Mouse (Mus musculus): ENCODE results near the gene Ckap2l.

Gene Ckap2l

GRCm38 (mm10) chr2:129296671-129297588 is at the start of gene Ckap2l:
Ckap2l (minus strand) TSS chr2:129297212.
- in situ Hi-C loops (cut with MseI, MboI): loop anchor here in 1 of 2 experiments (10.0 kb wide), 1 partner anchor 128 kb away; no protein-coding TSS in a partner anchor

GRCm38 (mm10) chr2:129338138-129338621 is 41.2 kb upstream of the Ckap2l start:
- in situ Hi-C loops (cut with MseI, MboI): no loop called here

GRCm38 (mm10) chr2:129333471-129333870 is 36.5 kb upstream of the Ckap2l start:
- in situ Hi-C loops (cut with MseI, MboI): no loop called here

GRCm38 (mm10) chr2:129330540-129330939 is 33.5 kb upstream of the Ckap2l start:
- in situ Hi-C loops (cut with MseI, MboI): no loop called here

GRCm38 (mm10) chr2:129330024-129330423 is 33.0 kb upstream of the Ckap2l start:
- in situ Hi-C loops (cut with MseI, MboI): no loop called here

GRCm38 (mm10) chr2:129328238-129328637 is 31.2 kb upstream of the Ckap2l start:
- in situ Hi-C loops (cut with MseI, MboI): no loop called here

- in situ Hi-C loops (cut with MseI, MboI): no loop called here
Observed at GRCm38 (mm10) chr2:129324216-129324615, 27.2 kb upstream of the Ckap2l start.

GRCm38 (mm10) chr2:129322117-129322635 is 25.2 kb upstream of the Ckap2l start:
- in situ Hi-C loops (cut with MseI, MboI): no loop called here

GRCm38 (mm10) chr2:129320033-129320605 is 23.1 kb upstream of the Ckap2l start:
- in situ Hi-C loops (cut with MseI, MboI): no loop called here

GRCm38 (mm10) chr2:129315831-129316230 is 18.8 kb upstream of the Ckap2l start:
- in situ Hi-C loops (cut with MseI, MboI): no loop called here

- in situ Hi-C loops (cut with MseI, MboI): no loop called here
Observed at GRCm38 (mm10) chr2:129314880-129315279, 17.9 kb upstream of the Ckap2l start.

- in situ Hi-C loops (cut with MseI, MboI): no loop called here
Observed at GRCm38 (mm10) chr2:129313934-129314333, 16.9 kb upstream of the Ckap2l start.

GRCm38 (mm10) chr2:129309836-129310235 is 12.8 kb upstream of the Ckap2l start, which contains the start of gene Il1a:
Il1a (minus strand) TSS chr2:129309972.
- in situ Hi-C loops (cut with MseI, MboI): no loop called here

GRCm38 (mm10) chr2:129306020-129306419 is 9.0 kb upstream of the Ckap2l start:
- in situ Hi-C loops (cut with MseI, MboI): no loop called here

GRCm38 (mm10) chr2:129297589-129297982 is 574 bp upstream of the Ckap2l start:
- in situ Hi-C loops (cut with MseI, MboI): loop anchor here in 1 of 2 experiments (10.0 kb wide), 1 partner anchor 127 kb away; no protein-coding TSS in a partner anchor

- in situ Hi-C loops (cut with MseI, MboI): loop anchor here in 1 of 2 experiments (10.0 kb wide), 1 partner anchor 129 kb away; no protein-coding TSS in a partner anchor
Observed at GRCm38 (mm10) chr2:129296086-129296485, 926 bp downstream of the Ckap2l start.

GRCm38 (mm10) chr2:129295075-129295474 is 1.9 kb downstream of the Ckap2l start:
- in situ Hi-C loops (cut with MseI, MboI): loop anchor here in 1 of 2 experiments (10.0 kb wide), 1 partner anchor 130 kb away; no protein-coding TSS in a partner anchor

GRCm38 (mm10) chr2:129273823-129274222 is 23.2 kb downstream of the Ckap2l start:
- in situ Hi-C loops (cut with MseI, MboI): no loop called here

- in situ Hi-C loops (cut with MseI, MboI): no loop called here
Observed at GRCm38 (mm10) chr2:129270621-129271020, 26.4 kb downstream of the Ckap2l start.

- in situ Hi-C loops (cut with MseI, MboI): no loop called here
Observed at GRCm38 (mm10) chr2:129269986-129270385, 27.0 kb downstream of the Ckap2l start.

- in situ Hi-C loops (cut with MseI, MboI): no loop called here
Observed at GRCm38 (mm10) chr2:129269161-129269643, 27.8 kb downstream of the Ckap2l start.

GRCm38 (mm10) chr2:129267738-129268137 is 29.3 kb downstream of the Ckap2l start:
- in situ Hi-C loops (cut with MseI, MboI): no loop called here

Measured in mouse trophoblast stem cell (cell line).